Mouse (Mus musculus): ENCODE results near the gene Gjb4.

The Gjb4 gene

GRCm38 (mm10) chr4:127353951-127354438 lies at the start of gene Gjb4:
Gjb4 (minus strand) TSS chr4:127354081.
- peak; percentile 35 for DNase-seq

GRCm38 (mm10) chr4:127402614-127403013 lies 48.7 kb upstream of the Gjb4 start:
- DNase-seq = no peak

DNA sequence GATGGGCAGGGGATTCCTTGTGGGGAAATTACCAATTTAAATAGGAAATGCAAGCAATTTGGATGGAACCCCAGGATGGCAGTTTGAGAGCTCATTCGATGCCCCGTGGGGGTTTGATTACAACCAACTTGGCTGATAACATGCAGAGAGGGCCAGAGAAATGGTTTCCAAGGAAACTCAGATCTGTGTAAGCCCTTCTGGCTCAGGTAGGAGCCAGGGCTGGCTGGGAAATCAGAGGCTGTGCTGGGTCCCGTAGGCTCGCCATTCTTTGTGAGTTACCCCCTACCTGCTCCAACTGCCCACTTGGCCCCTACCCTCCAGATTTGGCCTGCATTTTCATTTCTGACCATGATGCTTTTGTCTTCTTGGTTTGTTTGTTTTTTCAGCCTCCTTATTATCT lies 48.3 kb upstream of the Gjb4 start:
- DNase-seq = no peak

DNA sequence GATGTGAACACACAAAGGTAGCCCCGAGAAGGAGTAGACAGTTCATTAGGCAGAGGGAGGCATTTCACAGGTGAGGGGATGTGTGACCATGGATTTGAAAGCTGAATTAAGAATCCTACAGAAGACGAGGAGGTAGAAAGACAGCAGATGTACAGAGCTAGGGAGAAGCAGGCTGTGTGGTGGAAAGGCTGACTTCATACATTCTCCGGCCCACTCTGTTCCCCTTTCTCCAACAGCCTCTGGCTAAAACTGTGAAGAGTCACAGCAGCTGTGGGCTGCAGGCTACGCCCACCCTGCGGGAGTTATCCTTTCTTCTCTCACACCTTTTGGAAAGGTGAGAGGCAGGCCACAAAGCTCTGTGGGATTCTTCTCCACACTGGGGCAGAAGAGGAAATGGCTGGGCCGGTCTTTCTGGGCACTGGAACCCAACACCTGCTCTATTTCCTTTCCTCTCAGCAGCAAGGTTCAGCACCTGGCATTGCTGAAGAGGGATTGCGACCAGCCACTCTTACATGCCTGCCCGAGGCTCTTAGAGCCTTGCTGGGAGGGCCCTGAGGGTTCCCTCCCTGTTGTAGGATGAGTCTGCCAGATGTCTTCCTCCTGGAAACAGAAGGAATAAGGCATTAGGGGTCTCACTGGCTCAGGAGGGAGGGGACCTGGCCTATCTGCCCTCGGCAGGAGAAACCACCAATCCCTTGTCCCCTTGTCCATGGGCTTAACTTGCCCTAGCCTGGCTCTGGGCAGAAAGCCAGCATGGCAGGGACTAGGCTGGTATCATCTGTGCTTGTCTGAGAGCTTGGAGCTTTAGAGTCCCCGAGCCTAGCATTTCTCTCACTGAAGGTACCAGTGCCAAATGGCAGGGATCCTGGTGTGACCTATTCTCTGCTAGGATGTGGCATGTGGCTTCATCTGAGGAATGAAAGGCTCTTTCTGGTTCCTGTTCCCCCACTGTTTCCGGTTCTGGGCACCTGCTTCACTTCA lies 46.6 kb upstream of the Gjb4 start:
- DNase-seq = no peak

- DNase-seq = no peak
Measured at GRCm38 (mm10) chr4:127395591-127395990, 41.7 kb upstream of the Gjb4 start.

- DNase-seq = no peak
Measured at GRCm38 (mm10) chr4:127389645-127390044, 35.8 kb upstream of the Gjb4 start.

DNA sequence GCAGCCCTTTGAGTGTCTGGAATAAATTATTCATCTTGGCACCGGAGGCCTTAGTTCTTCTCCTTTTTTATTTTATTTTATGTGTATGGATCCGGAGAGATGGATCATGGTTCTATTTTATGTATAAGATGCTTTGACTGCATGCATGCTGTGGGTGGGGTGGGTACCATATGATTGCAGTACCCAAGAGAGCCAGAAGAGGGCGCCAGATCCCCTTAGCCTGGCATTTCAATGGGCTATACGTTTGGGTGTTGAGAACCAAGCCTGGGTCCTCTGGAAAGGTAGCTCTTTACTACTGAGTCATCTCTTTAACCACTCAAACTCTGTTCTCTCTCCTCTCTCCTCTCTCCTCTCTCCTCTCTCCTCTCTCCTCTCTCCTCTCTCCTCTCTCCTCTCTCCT lies 23.5 kb upstream of the Gjb4 start:
- no peak for DNase-seq

GRCm38 (mm10) chr4:127375541-127376177 lies 21.8 kb upstream of the Gjb4 start:
- DNase-seq = no peak

DNA sequence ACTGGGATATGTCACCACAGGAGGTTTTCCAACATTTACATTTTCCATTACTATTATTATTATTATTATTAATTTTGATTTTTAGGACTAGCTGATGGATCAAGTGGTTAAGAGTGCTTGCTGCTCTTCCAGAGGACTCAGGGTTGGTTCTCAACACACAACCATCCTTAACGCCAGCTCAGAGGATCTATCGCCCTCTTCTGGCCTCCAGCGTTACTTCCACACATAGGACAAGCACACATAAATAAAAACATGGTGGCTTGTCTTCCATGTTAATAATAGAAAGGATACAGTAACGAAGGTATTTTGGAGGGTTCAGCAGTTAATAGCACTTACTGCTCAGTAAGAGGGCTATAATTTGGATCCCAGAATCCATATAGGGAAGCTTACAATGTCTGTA lies 20.8 kb upstream of the Gjb4 start:
- DNase-seq = no peak

DNA sequence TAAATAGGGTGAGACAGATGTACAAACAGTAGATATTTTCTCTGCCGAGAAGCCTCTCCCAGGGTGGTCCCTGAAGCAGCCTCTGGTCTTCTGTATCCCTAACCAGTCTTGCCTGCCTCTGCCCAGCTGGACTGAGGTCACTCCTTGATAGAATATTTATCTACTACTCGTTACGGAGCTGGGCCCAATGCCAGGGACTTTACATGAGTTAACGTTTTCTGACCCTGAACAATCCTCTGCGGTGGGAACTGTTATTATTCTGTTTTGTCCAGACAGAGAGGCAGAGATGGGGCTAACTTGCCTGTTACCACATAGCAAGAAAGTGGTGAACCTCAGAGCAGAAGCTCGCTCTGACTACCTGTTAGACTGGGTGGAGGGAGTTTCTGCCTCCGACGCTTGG lies 19.6 kb upstream of the Gjb4 start:
- DNase-seq = no peak

- DNase-seq = peak; percentile 61
Measured at GRCm38 (mm10) chr4:127371546-127371945, 17.7 kb upstream of the Gjb4 start.

DNA sequence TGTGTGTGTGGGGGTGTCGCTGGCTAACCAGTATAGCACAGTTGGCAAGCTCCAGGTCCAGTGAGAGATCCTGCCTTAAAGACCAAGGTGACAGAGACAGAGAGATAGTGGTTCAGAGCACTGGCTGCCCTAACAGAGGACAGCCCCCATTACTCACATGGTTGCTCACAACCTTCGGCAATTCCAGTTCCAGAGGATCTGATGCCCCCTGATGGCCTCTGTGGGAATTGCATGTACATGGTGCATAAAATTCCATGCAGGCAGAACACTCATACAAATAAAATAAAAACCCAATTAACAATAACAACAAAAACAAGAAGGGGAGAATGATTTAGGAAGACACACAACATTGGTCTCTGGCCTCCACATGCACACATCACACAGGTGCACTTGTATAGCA lies 16.6 kb upstream of the Gjb4 start:
- no peak for DNase-seq

GRCm38 (mm10) chr4:127368379-127368973 lies 14.6 kb upstream of the Gjb4 start:
- peak; percentile 62 for DNase-seq

DNA sequence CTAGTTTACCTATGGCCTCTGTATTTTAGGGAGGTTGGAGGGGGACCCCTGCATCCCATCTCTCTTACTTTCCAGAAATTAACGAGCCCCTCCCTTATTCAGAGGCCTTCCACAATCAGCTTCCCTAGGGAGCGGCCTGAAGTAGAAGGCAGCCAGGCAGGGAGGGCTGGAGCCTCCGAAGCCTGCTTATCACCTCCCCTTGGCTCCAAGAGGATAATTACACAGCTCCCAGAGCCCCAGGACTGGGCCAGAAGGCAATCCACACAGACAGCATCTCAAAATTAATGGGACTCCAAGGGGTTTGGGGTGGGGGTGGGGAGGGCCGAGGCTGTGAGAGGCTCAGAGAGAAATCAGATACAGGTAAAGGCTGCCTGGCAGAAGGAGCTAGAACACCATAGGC lies 12.0 kb upstream of the Gjb4 start:
- DNase-seq = no peak

DNA sequence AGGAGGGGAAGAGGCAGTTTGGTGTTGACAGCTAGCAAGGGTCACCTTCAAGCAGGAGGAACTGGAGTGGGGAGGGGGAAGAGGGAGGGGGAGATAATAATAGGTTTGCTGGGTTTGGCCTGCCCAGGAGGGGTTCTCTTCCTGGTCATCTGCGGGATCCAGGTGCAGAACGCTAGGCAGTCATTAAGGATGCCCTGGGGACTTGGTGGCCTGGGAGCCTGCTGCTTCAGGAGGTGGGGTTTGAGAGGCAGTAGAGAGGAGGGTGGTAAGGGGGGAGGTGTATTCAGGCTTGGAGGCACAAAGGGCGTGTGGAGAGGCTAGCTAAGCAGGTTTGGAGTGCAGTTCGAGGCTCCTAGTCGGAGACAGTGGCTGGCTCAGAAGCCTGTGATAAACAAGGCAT lies 11.6 kb upstream of the Gjb4 start:
- DNase-seq = no peak

- no peak for DNase-seq
Measured at GRCm38 (mm10) chr4:127364431-127364830, 10.6 kb upstream of the Gjb4 start.

- DNase-seq = peak; percentile 13
Measured at GRCm38 (mm10) chr4:127363331-127363730, 9.4 kb upstream of the Gjb4 start.

DNA sequence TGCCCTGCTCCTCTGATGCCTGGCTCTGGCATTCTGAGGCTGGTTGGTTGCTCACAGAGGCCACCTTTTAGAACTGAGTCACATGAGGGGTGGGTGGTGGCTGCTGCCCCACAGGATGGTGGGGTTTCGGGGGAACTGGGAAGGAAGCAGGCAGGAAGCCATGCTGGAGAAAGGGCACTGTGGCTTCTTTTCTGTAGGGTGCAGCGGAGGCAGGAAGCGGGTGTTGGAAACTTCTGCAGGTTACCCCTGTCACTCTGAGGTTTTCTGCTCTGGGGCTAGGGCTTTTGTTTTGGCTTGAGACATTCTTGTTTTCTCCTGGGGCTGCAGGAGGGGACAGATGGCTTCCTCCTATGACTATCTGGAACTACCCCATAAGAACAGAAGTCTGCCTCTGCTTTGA lies 8.6 kb upstream of the Gjb4 start:
- DNase-seq = no peak

- peak; percentile 41 for DNase-seq
Measured at GRCm38 (mm10) chr4:127358018-127358417, 4.1 kb upstream of the Gjb4 start, which contains the start of gene Gjb5. Gjb5 (minus strand) TSS chr4:127358181.

- DNase-seq = peak; percentile 21
Measured at GRCm38 (mm10) chr4:127354506-127355485, 915 bp upstream of the Gjb4 start.

DNA sequence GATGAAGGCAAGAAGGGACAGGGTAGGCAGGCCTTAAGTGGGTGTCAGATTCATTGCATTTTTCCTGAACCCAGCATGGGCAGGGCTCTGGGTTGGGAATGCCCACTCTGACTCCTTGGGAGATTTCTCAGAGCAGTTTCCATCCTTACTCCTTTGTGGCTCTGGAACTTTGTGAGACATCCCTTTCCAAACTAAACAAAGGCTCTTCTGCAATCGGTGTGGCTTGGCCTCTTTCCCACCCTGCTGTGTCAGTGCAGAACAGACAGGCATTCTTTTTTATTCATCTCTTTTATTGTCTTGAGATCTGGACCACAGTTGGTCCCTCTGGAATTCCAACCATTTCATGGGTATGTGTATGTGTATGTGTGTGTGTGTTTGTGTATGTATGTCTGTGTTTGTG lies 1.3 kb downstream of the Gjb4 start:
- DNase-seq = no peak
